Mouse (Mus musculus): ENCODE results near the gene Dusp18. TPM values are rescaled to one million over a fixed set of nuclear protein-coding genes. Genes with fewer than 3 reads are reported as not detected.

Gene Dusp18
- polyA plus RNA-seq, 1 experiment: 16.3 TPM

DNA sequence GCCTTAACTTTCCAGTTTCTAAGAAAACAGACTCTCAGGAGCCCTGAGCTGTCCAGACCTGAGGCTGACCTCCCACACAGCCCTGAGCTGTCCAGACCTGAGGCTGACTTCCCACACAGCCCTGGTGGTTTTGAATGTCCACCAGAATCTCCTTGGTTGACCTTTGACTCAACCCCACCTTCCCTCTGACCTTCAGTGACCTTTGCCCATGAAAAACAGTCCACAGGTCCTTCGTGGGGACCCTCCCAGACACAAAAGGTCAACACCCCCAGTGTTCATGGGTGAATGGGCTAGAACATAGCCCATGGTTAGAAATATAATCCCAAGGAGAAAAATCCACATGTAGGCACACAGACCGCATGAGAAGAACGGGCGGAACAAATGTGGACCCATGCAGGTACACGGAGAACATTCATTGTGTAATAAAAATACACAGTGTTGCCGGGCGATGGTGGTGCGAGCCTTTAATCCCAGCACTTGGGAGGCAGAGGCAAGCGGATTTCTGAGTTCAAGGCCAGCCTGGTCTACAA lies 38.8 kb downstream of the Dusp18 start:
- WGBS: 91% methylated on average over 9 of the region's 9 CpGs
- no peak for TF ChIP-seq CTCF (IDR thresholded peaks at IDR 0.05; ENCODE audit: insufficient read depth, low read length)
- no peak for TF ChIP-seq POLR2A (IDR thresholded peaks at IDR 0.05; ENCODE audit: borderline replicate concordance, extremely low read depth, low read depth, low read length)
- DNase-seq: no peak
- H3K4me1 ChIP-seq (ENCODE audit: control insufficient read depth, insufficient read depth, low read length): peaks cover 11% of the 10 kb centered on the region
- H3K4me3 ChIP-seq (replicated peaks; ENCODE audit: extremely low read depth, low read depth, low read length): no peak overlapping the region

DNA sequence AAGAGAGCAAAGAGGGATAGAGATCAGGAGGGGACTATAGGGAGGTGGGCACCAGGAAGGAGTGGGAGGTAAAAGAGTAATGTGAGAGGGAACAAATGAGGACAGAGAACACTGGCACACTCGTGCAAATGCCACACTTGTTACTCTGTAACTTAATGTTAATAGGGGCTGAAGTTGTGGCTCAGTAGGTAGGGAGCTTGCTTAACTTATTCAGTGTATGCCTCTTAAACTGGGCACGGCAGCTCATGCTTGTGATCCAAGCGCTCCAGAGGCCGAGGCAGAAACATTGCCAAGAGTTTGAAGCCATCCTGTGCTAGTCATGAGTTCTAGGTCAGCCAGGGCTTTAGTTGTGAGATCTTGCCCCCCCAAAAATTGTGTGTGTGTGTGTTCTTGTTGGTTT lies 40.1 kb downstream of the Dusp18 start:
- no peak for DNase-seq
- WGBS: 72% methylated on average over 4 of the region's 4 CpGs
- Histone ChIP-seq H3K4me1 (ENCODE audit: control insufficient read depth, insufficient read depth, low read length) (peaks cover 3% of the 10 kb centered on the region), H3K4me3 (replicated peaks; ENCODE audit: extremely low read depth, low read depth, low read length) (no peak overlapping the region)
- no peak for TF ChIP-seq CTCF (IDR thresholded peaks at IDR 0.05; ENCODE audit: insufficient read depth, low read length)
- no peak for TF ChIP-seq POLR2A (IDR thresholded peaks at IDR 0.05; ENCODE audit: borderline replicate concordance, extremely low read depth, low read depth, low read length)

- TF ChIP-seq POLR2A (IDR thresholded peaks at IDR 0.05; ENCODE audit: borderline replicate concordance, extremely low read depth, low read depth, low read length) (no peak), CTCF (IDR thresholded peaks at IDR 0.05; ENCODE audit: insufficient read depth, low read length) (no peak)
- 74% methylated on average over 3 of the region's 3 CpGs for WGBS
- Histone ChIP-seq H3K4me3 (replicated peaks; ENCODE audit: extremely low read depth, low read depth, low read length) (no peak overlapping the region), H3K4me1 (ENCODE audit: control insufficient read depth, insufficient read depth, low read length) (peaks cover 3% of the 10 kb centered on the region)
- DNase-seq: no peak
Measured at GRCm38 (mm10) chr11:3936318-3936717, 41.3 kb downstream of the Dusp18 start.

DNA sequence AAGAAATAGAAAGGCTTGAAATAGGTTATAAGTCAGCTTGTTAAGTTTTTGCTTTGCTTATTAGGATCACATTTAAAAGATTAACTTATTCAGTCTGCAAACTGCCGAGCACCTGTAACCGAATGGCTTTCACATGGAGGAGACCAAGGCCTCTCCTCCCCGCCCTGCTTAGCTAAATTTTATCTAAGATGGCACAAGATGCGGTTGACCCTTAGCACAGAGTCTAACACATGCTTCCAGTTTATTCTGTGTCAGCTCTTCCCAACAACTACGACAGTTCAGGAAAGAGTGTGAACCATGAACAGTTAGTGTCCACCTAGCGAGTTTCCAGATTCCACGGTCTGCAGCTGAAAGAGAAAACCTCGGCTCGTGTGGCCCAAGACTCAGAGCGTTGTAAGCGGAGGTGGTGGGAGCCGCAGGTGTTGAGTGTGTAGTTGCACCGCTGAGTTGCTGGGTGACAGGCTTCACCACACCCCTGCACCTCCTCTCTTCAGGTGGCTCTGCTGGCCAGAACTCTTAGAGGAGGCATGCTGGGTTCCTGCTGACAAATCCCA lies 42.4 kb downstream of the Dusp18 start:
- TF ChIP-seq CTCF (IDR thresholded peaks at IDR 0.05; ENCODE audit: insufficient read depth, low read length) (no peak), POLR2A (IDR thresholded peaks at IDR 0.05; ENCODE audit: borderline replicate concordance, extremely low read depth, low read depth, low read length) (no peak)
- WGBS: 74% methylated on average over 13 of the region's 13 CpGs
- Histone ChIP-seq H3K4me1 (ENCODE audit: control insufficient read depth, insufficient read depth, low read length) (peaks cover 3% of the 10 kb centered on the region), H3K4me3 (replicated peaks; ENCODE audit: extremely low read depth, low read depth, low read length) (no peak overlapping the region)
- no peak for DNase-seq

GRCm38 (mm10) chr11:3941371-3941770 lies 46.3 kb downstream of the Dusp18 start:
- WGBS: 84% methylated on average over 7 of the region's 7 CpGs
- no peak overlapping the region for H3K4me3 ChIP-seq (replicated peaks; ENCODE audit: extremely low read depth, low read depth, low read length)
- H3K4me1 ChIP-seq (ENCODE audit: control insufficient read depth, insufficient read depth, low read length): no peaks in the 10 kb centered on the region
- no peak for TF ChIP-seq CTCF (IDR thresholded peaks at IDR 0.05; ENCODE audit: insufficient read depth, low read length)
- TF ChIP-seq POLR2A (IDR thresholded peaks at IDR 0.05; ENCODE audit: borderline replicate concordance, extremely low read depth, low read depth, low read length): no peak
- DNase-seq: no peak

DNA sequence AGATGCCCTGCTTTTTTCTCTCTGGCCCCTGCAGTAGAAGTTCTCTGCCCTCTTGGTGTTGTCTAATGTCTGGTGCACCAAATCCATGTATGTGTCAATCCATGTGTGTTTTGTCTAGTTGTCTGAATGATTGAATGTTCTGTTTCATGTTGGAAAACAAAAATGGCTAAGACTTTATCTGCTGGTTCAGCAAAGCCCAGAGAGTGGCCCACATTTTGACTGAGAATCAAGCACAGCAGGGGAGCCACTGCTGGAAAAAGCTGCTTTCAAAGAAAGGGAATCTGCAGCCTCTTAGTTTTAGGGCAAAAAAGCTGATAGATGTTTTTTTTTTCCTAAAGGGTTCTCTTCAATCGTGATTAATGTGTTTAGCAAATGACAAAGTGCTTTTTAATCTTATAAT lies 51.3 kb downstream of the Dusp18 start:
- DNase-seq: no peak

More for the DNA sequence above, 51.3 kb downstream of the Dusp18 start:
- 42% methylated on average over 1 of the region's 1 CpGs for WGBS
- Histone ChIP-seq H3K4me3 (replicated peaks; ENCODE audit: extremely low read depth, low read depth, low read length) (no peak overlapping the region), H3K4me1 (ENCODE audit: control insufficient read depth, insufficient read depth, low read length) (no peaks in the 10 kb centered on the region)
- no peak for TF ChIP-seq CTCF (IDR thresholded peaks at IDR 0.05; ENCODE audit: insufficient read depth, low read length)

Other genes starting within 250 kb of the Dusp18 start
- gene Morc2a, start 246.0 kb upstream of the Dusp18 start, polyA plus RNA-seq (2012; rRNA removed): 7.9 and 11.1 TPM in 2 replicates
- 0.58 and 0.72 TPM in 2 replicates for gene Osbp2, start 31.3 kb upstream of the Dusp18 start, polyA plus RNA-seq (2012; rRNA removed)
- gene 4921536K21Rik, start 142 bp upstream of the Dusp18 start, polyA plus RNA-seq (2012; rRNA removed): 0.55 and 0.70 TPM in 2 replicates
- 30.4 and 37.8 TPM in 2 replicates for gene Slc35e4, start 19.4 kb downstream of the Dusp18 start, polyA plus RNA-seq (2012; rRNA removed)
- gene Tcn2, start 36.9 kb downstream of the Dusp18 start, polyA plus RNA-seq (2012; rRNA removed): 207 and 208 TPM in 2 replicates
- 25.9 and 33.9 TPM in 2 replicates for gene Pes1, start 68.7 kb downstream of the Dusp18 start, polyA plus RNA-seq (2012; rRNA removed)
- gene 4930556J24Rik, start 81.5 kb downstream of the Dusp18 start, polyA plus RNA-seq (2012; rRNA removed): not detected in 2 replicates
- 32.1 and 33.3 TPM in 2 replicates for gene Gal3st1, start 88.4 kb downstream of the Dusp18 start, polyA plus RNA-seq (2012; rRNA removed)
- gene Sec14l4, start 136.2 kb downstream of the Dusp18 start, polyA plus RNA-seq (2012; rRNA removed): 41.0 and 56.3 TPM in 2 replicates
- 565 and 735 TPM in 2 replicates for gene Sec14l3, start 169.6 kb downstream of the Dusp18 start, polyA plus RNA-seq (2012; rRNA removed)
- gene Mtfp1, start 200.2 kb downstream of the Dusp18 start, polyA plus RNA-seq (2012; rRNA removed): 8.9 TPM in 2 replicates
- 8.2 and 10.7 TPM in 2 replicates for gene Sec14l2, start 228.2 kb downstream of the Dusp18 start, polyA plus RNA-seq (2012; rRNA removed)
- gene Rnf215, start 240.0 kb downstream of the Dusp18 start, polyA plus RNA-seq (2012; rRNA removed): 60.6 and 69.2 TPM in 2 replicates